Comparison of ENCODE assay signal across 15 mouse cellular contexts in genomic region chr13:63039848-63040247, GRCm38 (mm10).
DNase-seq lines count a peak whose midpoint lies in the region; ATAC-seq lines count a peak whose summit lies in the region.
"Had no signal": no experiment of that assay in that cellular context is flagged by ENCODE, and none has a peak within 500 bp of the region (broad histone marks: within the 10 kb centered on the region; RNA-seq: fewer than 3 reads in every experiment).

No protein-coding gene starts in this region.

- no peaks in the 10 kb centered on the region for H3K36me3 ChIP-seq in heart, embryonic 10.5 days
- no peaks in the 10 kb centered on the region for H3K36me3 ChIP-seq in heart, embryonic 11.5 days (ENCODE audit: control insufficient read depth, insufficient read depth, low read length)
- no peaks in the 10 kb centered on the region for H3K36me3 ChIP-seq in kidney, embryonic 15.5 days
- no peaks in the 10 kb centered on the region for H3K36me3 ChIP-seq in neural tube, embryonic 13.5 days
- H3K36me3 ChIP-seq in neural tube, embryonic 15.5 days: no peaks in the 10 kb centered on the region
- H3K36me3 ChIP-seq: forebrain, embryonic 15.5 days; hindbrain, embryonic 10.5 days; midbrain, embryonic 13.5 days had no signal

- no peak for ATAC-seq in heart, embryonic 11.5 days (replicated peaks; ENCODE audit: insufficient number of reproducible peaks, low FRiP score, low TSS enrichment)
- ATAC-seq in kidney, embryonic 15.5 days (replicated peaks; ENCODE audit: low FRiP score): no peak
- no peak for ATAC-seq in neural tube, embryonic 13.5 days (ENCODE audit: low read depth)
- ATAC-seq in neural tube, embryonic 15.5 days (ENCODE audit: low FRiP score): no peak
- ATAC-seq: forebrain, embryonic 15.5 days; midbrain, embryonic 13.5 days had no signal

- no peak overlapping the region for H3K4me3 ChIP-seq in heart, embryonic 10.5 days
- no peak overlapping the region for H3K4me3 ChIP-seq in heart, embryonic 11.5 days (ENCODE audit: low read depth, low read length)
- H3K4me3 ChIP-seq in kidney, embryonic 15.5 days (replicated peaks): no peak overlapping the region
- H3K4me3 ChIP-seq in neural tube, embryonic 13.5 days: no peak overlapping the region
- no peak overlapping the region for H3K4me3 ChIP-seq in neural tube, embryonic 15.5 days (replicated peaks)
- H3K4me3 ChIP-seq: forebrain, embryonic 15.5 days; hindbrain, embryonic 10.5 days; layer of hippocampus, adult 2 months; midbrain, embryonic 13.5 days had no signal

- 0 out of 2 replicates have a peak overlapping the region, but pooled peaks have one; percentile 47 for H3K27ac ChIP-seq in heart, embryonic 10.5 days
- no peak overlapping the region for H3K27ac ChIP-seq in heart, embryonic 11.5 days (ENCODE audit: low read depth, low read length)
- peak overlapping the region; percentile 68 for H3K27ac ChIP-seq in kidney, embryonic 15.5 days
- 0 out of 2 replicates have a peak overlapping the region, but pooled peaks have one; percentile 9 for H3K27ac ChIP-seq in neural tube, embryonic 13.5 days (replicated peaks)
- no peak overlapping the region for H3K27ac ChIP-seq in neural tube, embryonic 15.5 days (replicated peaks)
- H3K27ac ChIP-seq: forebrain, embryonic 15.5 days; hindbrain, embryonic 10.5 days; layer of hippocampus, adult 2 months; midbrain, embryonic 13.5 days had no signal

- no peak overlapping the region for H3K9ac ChIP-seq in heart, embryonic 11.5 days (ENCODE audit: low read depth, low read length)
- H3K9ac ChIP-seq in kidney, embryonic 15.5 days: no peak overlapping the region
- no peak overlapping the region for H3K9ac ChIP-seq in neural tube, embryonic 13.5 days
- no peak overlapping the region for H3K9ac ChIP-seq in neural tube, embryonic 15.5 days (replicated peaks)
- H3K9ac ChIP-seq: forebrain, embryonic 15.5 days; midbrain, embryonic 13.5 days had no signal

- 83% methylated on average over 2 of the region's 2 CpGs for WGBS in heart, embryonic 10.5 days
- 75% methylated on average over 2 of the region's 2 CpGs for WGBS in heart, embryonic 11.5 days (ENCODE audit: insufficient replicate concordance)
- 66% methylated on average over 2 of the region's 2 CpGs for WGBS in kidney, embryonic 15.5 days
- 85% methylated on average over 2 of the region's 2 CpGs for WGBS in neural tube, embryonic 13.5 days
- WGBS in neural tube, embryonic 15.5 days: 87% methylated on average over 2 of the region's 2 CpGs

- H3K27me3 ChIP-seq in heart, embryonic 10.5 days (ENCODE audit: insufficient read depth, poor library complexity, severe bottlenecking): no peaks in the 10 kb centered on the region
- H3K27me3 ChIP-seq in heart, embryonic 11.5 days (ENCODE audit: control insufficient read depth, insufficient read depth, low read length): no peaks in the 10 kb centered on the region
- H3K27me3 ChIP-seq in kidney, embryonic 15.5 days: no peaks in the 10 kb centered on the region
- H3K27me3 ChIP-seq in neural tube, embryonic 13.5 days: no peaks in the 10 kb centered on the region
- H3K27me3 ChIP-seq in neural tube, embryonic 15.5 days (replicated peaks): no peaks in the 10 kb centered on the region
- H3K27me3 ChIP-seq: forebrain, embryonic 15.5 days; midbrain, embryonic 13.5 days had no signal

- H3K4me2 ChIP-seq in heart, embryonic 11.5 days: no peak overlapping the region
- no peak overlapping the region for H3K4me2 ChIP-seq in kidney, embryonic 15.5 days
- H3K4me2 ChIP-seq in neural tube, embryonic 13.5 days: no peak overlapping the region
- H3K4me2 ChIP-seq in neural tube, embryonic 15.5 days: no peak overlapping the region
- H3K4me2 ChIP-seq: forebrain, embryonic 15.5 days; midbrain, embryonic 13.5 days had no signal

- peaks cover 9% of the 10 kb centered on the region; the same call in 1 of the 2 replicates for H3K4me1 ChIP-seq in heart, embryonic 10.5 days
- H3K4me1 ChIP-seq in heart, embryonic 11.5 days (ENCODE audit: control insufficient read depth, insufficient read depth, low read length): no peaks in the 10 kb centered on the region; the same call in 1 of the 2 replicates
- H3K4me1 ChIP-seq in kidney, embryonic 15.5 days: peaks cover 13% of the 10 kb centered on the region
- H3K4me1 ChIP-seq in neural tube, embryonic 13.5 days (replicated peaks): no peaks in the 10 kb centered on the region; the same call in 1 of the 2 replicates
- 0 out of 2 replicates have a peak, but pooled peaks cover 4% of the 10 kb centered on the region for H3K4me1 ChIP-seq in neural tube, embryonic 15.5 days
- H3K4me1 ChIP-seq: forebrain, embryonic 15.5 days; hindbrain, embryonic 10.5 days had no signal

- H3K9me3 ChIP-seq in heart, embryonic 10.5 days: no peaks in the 10 kb centered on the region
- no peaks in the 10 kb centered on the region for H3K9me3 ChIP-seq in heart, embryonic 11.5 days (replicated peaks; ENCODE audit: control insufficient read depth, low read length)
- H3K9me3 ChIP-seq in kidney, embryonic 15.5 days (replicated peaks): no peaks in the 10 kb centered on the region
- H3K9me3 ChIP-seq in neural tube, embryonic 13.5 days: no peaks in the 10 kb centered on the region
- H3K9me3 ChIP-seq in neural tube, embryonic 15.5 days (replicated peaks): no peaks in the 10 kb centered on the region
- H3K9me3 ChIP-seq: forebrain, embryonic 15.5 days; hindbrain, embryonic 10.5 days; midbrain, embryonic 13.5 days had no signal

- DNase-seq in heart, embryonic 10.5 days (ENCODE audit: low spot score): no peak
- no peak for DNase-seq in kidney, adult 11 months
- DNase-seq in adrenal gland, postnatal 10 days: no peak
- DNase-seq: B cell, adult 2 months; cerebellum, adult 11-12 months; left cerebral cortex, postnatal 4 days; right cerebral cortex, adult 18-20 months had no signal

Comparison
In these comparisons a context has a peak if more than half of its experiments do, and no peak if none do; other contexts are left out.
1. H3K27ac ChIP-seq: peak in heart, embryonic 10.5 days (single experiment), kidney, embryonic 15.5 days (single experiment) and neural tube, embryonic 13.5 days (single experiment); none in heart, embryonic 11.5 days (single experiment) and neural tube, embryonic 15.5 days (single experiment).